Mouse (Mus musculus) adrenal gland, postnatal 25 days (tissue): ENCODE data around the gene Lrit3. TPM values are rescaled to one million over a fixed set of nuclear protein-coding genes. Genes with fewer than 3 reads are reported as not detected.
"Not testable (repeated sequence)": the region's sequence is repeated elsewhere in the genome, so short reads cannot be mapped to it uniquely, and the experiment has no call there.

Experiments
- DNase-seq: peaks from one replicate; pipeline ENCODE4 v3.0.0; 2021; ENCODE audit warnings: mixed read lengths
- total RNA-seq: library from RNA; stranded (reverse); gene quantifications from 2 replicates; pipeline ENCODE4 v1.2.3, GENCODE M21; 2021

Lrit3 gene
- total RNA-seq, 1 experiment from 2014 or later: not detected

DNA sequence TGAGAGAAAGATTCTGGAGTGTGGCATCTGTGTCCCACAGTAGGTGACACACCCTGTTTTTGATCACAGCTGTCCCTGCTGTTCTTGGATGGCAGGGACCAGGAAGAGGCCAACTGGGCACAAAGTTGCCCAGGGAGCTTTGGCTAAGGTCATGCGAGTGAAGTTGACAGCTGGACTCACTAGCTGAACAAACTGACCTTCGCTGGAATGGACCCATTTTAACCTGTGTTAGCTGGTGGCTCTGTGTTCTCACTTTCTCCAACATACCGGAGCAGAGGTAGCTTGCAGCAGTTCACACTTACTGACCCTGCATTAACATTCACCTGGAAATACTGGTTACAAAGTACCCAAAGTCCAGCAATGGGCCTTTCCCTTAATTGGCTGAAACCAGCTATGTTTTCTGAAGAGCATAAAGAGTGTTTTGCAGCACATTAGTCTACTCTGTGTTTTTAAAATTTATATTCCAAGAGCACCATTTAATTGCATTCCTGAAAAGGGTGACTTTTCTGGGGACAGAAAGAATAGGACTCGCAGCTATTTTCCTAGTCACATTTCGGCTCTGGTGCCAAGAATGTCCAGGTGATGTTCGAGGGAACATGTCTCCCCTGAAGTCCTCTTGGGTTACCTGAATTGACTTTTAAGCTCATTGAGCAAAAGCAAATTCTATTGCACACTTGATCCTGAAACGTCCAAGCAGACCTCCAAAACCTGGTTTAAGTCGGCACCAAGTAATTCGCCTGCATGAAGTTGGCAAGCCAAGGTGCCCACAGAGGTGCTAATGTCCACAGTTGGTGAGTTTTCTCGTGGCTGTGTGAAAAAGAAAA is 36.6 kb downstream of the Lrit3 start:
- DNase-seq: no peak

DNA sequence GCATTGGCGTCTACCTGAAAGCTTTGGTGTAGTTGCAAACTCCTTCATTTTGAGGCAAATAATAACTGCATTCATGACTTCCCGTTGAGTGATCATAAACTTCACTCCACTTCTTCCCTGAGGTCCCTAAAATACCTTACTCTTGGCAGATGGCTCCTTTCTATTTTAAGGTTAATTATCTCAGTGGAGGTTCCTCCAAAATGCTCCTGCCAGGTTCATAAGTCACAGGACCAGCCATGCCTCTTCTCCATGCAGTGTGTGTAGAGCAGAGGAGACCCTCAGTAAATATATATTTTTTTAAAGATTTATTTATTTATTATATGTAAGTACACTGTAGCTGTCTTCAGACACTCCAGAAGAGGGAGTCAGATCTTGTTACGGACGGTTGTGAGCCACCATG is 37.7 kb downstream of the Lrit3 start:
- DNase-seq: no peak

DNA sequence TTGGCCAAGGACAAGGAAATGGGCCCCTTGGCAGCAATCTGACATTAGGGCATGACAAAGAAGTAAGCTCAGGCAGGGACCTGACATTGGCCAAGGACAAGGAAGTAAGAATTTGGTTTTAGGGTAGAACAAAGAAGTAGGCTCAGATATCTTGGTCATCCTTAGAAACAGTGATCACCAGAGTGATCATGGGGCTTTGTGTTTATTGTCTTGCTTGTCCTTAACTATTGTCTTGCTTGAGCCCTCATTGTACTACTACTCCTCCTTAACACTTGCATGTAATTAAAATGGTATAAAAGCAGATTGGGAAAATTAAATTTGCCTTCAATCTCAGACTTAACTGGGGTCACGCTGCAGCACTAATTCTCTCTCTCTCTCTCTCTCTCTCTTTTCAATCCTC is 46.2 kb downstream of the Lrit3 start:
- DNase-seq: not testable (repeated sequence)

DNA sequence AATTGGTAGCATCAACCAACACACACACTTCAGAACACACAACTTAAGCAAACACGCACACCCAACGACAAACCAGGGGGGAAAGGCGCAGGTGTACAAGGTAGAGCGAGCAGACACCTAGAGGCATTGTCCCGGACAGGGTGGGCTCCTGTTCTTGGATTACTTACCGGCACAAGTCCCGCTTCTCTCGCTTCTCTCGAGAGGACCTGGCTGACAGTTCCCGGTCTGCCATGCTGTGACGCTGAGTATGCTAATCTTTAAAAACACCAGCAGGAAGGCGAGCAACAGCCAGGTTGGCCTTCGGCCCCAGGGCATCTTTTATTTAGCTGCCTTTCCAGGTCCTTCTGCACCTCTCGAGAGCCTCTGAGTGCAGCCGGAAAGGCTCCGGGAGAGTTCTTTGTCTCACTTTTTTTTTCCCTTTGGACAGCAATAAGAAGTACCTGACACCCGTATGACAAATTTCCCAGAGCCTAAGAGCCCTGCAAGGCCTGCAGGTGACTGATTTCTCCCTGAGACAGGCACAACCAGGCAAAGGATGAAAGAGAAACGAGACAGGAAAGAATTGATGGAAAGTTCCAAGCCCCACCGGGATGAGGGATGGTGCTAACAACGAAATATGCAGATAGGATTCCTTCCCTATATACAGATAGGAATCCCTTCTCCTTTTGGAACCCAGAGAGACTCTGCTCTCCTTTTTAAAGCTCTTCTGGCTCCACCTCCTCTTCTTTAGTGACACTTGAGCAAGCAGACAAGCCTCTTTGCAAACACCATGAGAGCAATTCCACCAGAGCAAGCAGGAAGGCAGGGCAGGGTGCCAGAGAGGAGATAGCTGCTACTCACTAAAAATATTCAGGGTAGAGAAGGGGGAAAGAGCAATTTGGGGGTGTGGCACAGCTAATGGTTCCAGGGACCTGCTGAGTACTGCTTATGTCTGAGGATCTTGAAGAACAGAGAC is 48.9 kb downstream of the Lrit3 start, which contains the start of gene Egf:
Egf (minus strand) TSS at position 667 of the 955 bp plus-strand sequence.
- DNase-seq: peak; percentile 2

DNA sequence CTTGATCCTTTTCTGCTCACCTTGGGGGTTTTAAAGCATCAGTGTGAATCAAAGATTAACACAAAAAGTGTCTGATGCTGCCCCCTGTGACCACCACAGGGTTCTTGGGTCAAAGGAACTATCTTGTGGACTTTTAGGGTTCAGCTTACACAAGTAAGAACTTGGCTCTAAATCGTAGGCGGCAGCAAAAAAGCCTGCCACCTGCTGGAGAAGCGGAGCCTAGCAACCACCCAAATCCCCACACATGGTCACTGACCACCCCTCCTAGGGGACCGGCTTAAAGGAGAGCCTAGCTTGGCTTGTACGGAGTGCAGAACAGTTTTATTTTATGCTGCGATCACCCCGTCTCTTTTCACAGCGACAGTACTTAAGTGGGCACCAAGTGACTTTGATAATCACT is 59.0 kb downstream of the Lrit3 start:
- peak; percentile 13 for DNase-seq

DNA sequence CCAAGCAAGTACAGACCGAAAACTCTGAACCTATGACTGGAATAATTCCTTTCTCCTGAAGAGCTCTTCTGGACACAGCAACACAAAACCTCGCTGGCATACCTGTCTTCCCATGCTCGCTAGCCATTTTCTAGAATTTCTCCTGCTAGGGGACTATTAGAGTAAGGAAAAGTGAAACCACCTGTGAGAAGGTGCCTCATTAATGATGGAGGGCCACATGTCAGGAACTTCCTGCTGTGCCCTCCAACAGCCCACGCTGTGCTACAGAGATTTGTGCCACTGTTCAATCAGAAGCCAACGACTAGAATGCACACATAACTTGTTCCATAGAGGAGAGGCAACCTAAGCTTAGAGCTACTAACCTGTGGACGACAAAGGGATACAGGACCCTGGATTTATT is 61.0 kb downstream of the Lrit3 start:
- no peak for DNase-seq

DNA sequence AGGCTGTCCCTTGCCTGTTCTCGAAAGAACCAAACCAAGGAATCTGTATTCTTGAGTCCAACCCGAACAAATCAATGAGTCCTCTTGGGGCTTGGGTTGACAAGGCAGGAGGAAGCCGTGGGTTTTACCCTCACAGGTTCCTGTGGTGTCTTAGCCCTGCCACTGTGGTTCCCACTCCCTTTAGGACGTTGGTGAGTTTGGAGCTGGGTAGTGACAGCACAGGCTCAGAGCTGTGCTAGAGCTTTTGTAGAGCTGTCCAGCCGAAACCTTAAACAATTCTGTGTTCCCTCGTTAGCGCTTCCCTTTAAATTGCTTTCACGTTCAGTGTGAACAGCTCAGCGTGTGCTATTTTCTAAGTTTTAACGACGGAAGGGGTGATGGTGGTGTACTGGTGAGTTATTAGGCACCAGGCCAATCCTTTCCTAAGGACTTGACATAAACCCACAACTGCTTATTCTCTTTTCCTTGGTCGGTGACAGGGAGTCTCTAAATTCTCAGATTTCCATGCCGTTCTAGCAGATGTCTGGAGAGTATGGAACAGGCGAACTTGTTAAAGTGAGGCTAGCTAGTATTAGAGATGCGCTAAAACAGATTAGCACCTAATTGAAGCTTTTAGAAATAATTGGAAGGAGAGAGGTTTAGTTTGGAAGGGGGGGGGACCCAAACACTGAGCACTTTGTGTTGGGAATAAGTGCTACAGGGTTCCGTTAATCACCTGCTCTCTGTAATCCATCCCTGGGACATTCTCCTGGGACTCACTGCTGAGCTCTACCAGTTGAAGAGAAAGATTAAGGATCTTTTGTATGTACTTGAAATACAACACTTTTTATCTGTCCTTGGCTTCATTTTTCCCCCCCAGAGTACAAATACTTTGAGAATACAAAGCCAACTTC is 65.3 kb downstream of the Lrit3 start:
- DNase-seq: no peak

Other genes with a start within 250 kb of the Lrit3 start
- gene Egf, start 48.7 kb downstream of the Lrit3 start, total RNA-seq: 1.6 and 1.8 TPM in 2 replicates
- 0.27 TPM in 1 of 2 replicates, not detected in the other for gene Rrh, start 18.6 kb upstream of the Lrit3 start, total RNA-seq
- gene Gar1, start 27.4 kb upstream of the Lrit3 start, total RNA-seq: 51.0 and 62.4 TPM in 2 replicates
- 5.6 TPM in 1 of 2 replicates, not detected in the other for gene Cfi, start 31.9 kb upstream of the Lrit3 start, total RNA-seq
- gene Pla2g12a, start 74.6 kb upstream of the Lrit3 start, total RNA-seq: 44.7 and 45.6 TPM in 2 replicates
- gene Casp6, start 97.4 kb upstream of the Lrit3 start, total RNA-seq: 34.5 and 57.5 TPM in 2 replicates
- gene Mcub, start 166.2 kb upstream of the Lrit3 start, total RNA-seq: 10.0 and 10.6 TPM in 2 replicates